Mouse (Mus musculus) brain, embryonic 14.5 days (tissue): ENCODE measurements around the gene Atxn10.

ENCODE experiments used
- CTCF ChIP-seq: fragments of 200-500 bp; IDR thresholded peaks from 2 replicates; pipeline ENCODE4 v1.5.1; 2012; ENCODE audit warnings: inconsistent platforms, mild to moderate bottlenecking, moderate library complexity, borderline replicate concordance; ENCODE audit not compliant: insufficient read depth, insufficient read length; ENCODE audit errors: extremely low read depth
- POLR2A ChIP-seq: fragments of 200-500 bp; IDR thresholded peaks from 2 replicates; pipeline ENCODE4 v1.6.1; 2012; ENCODE audit warnings: mild to moderate bottlenecking, inconsistent platforms, borderline replicate concordance; ENCODE audit not compliant: poor library complexity, insufficient read depth, insufficient read length, severe bottlenecking; ENCODE audit errors: extremely low read depth

DNA sequence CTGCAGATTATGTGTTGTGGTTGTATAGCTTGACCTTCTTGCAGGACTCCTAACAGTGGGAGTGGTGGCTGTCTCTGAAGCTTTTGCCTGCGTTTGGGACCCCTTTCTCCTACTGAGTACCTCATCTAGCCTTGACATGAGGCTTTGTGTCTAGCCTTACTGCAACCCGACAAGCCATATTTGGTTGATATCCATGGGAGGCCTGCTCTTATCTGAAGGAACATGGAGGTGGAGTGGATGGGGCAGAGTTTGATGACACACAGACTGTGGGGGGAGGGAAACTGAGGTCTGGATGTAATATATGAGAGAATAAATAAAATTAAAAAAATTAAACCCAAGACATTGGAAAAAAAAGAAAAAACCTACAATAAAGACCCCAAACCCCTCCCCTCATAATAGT is 14.1 kb downstream of the Atxn10 start:
- TF ChIP-seq CTCF (no peak), POLR2A (no peak)
